Mouse (Mus musculus): ENCODE data around the gene Amfr. TPM values are rescaled to one million over a fixed set of nuclear protein-coding genes. Genes with fewer than 3 reads are reported as not detected.

Amfr gene
- polyA plus RNA-seq, 1 experiment from 2014 or later: 81.6 TPM

DNA sequence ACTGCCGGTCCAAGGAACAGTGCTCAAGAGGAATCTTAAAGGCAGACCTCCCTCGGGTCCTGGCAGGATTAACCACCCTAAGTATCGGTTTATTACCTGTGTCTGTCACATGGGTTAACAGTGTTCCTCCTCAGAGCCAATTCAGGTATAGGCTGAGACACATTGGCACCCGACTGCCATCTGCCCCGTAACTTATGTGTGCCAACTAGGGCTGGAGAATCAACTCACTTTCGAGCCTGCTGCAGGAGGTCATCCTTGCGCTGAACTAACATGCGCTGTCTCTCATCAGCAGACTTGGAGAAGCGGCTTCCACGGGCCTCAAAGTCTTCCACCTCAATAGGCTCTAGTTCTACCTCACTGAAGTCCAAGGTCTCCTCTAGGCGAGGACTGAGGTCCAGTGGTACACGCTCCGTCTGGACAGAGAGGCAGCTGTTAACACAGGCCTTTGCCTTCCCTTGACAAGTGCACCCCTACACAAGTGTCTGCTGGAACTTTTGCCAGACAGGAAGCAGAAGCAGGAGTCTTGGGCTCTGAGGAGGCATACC, 38.7 kb downstream of the Amfr start:
- ATAC-seq (ENCODE audit: low FRiP score, low TSS enrichment): no peak
- Histone ChIP-seq H3K4me3 (replicated peaks; ENCODE audit: low read depth, low read length) (no peak overlapping the region), H3K4me2 (ENCODE audit: low read length) (no peak overlapping the region), H3K4me1 (ENCODE audit: control insufficient read depth, insufficient read depth, low read length) (no peaks in the 10 kb centered on the region), H3K27ac (replicated peaks; ENCODE audit: low read depth, low read length) (no peak overlapping the region), H3K36me3 (ENCODE audit: control insufficient read depth, insufficient read depth, low read length) (peaks cover 60% of the 10 kb centered on the region), H3K27me3 (ENCODE audit: control insufficient read depth, insufficient read depth, low read length) (no peaks in the 10 kb centered on the region), H3K9me3 (ENCODE audit: control insufficient read depth, low read length) (no peaks in the 10 kb centered on the region), H3K9ac (replicated peaks; ENCODE audit: low read length) (no peak overlapping the region)
- 96% methylated on average over 13 of the region's 13 CpGs for WGBS
- no peak for DNase-seq

GRCm38 (mm10) chr8:93972971-93973734, 39.5 kb downstream of the Amfr start:
- Histone ChIP-seq H3K27ac (replicated peaks; ENCODE audit: low read depth, low read length) (no peak overlapping the region), H3K9ac (replicated peaks; ENCODE audit: low read length) (no peak overlapping the region), H3K4me3 (replicated peaks; ENCODE audit: low read depth, low read length) (no peak overlapping the region), H3K4me2 (ENCODE audit: low read length) (no peak overlapping the region), H3K9me3 (ENCODE audit: control insufficient read depth, low read length) (no peaks in the 10 kb centered on the region), H3K36me3 (ENCODE audit: control insufficient read depth, insufficient read depth, low read length) (peaks cover 59% of the 10 kb centered on the region), H3K27me3 (ENCODE audit: control insufficient read depth, insufficient read depth, low read length) (no peaks in the 10 kb centered on the region), H3K4me1 (ENCODE audit: control insufficient read depth, insufficient read depth, low read length) (no peaks in the 10 kb centered on the region)
- 87% methylated on average over 14 of the region's 14 CpGs for WGBS
- no peak for DNase-seq
- ATAC-seq (ENCODE audit: low FRiP score, low TSS enrichment): no peak

GRCm38 (mm10) chr8:93972211-93972610, 40.4 kb downstream of the Amfr start:
- ATAC-seq (ENCODE audit: low FRiP score, low TSS enrichment) (no peak), DNase-seq (no peak)
- H3K4me2 ChIP-seq (ENCODE audit: low read length): no peak overlapping the region
- 81% methylated on average over 5 of the region's 5 CpGs for WGBS
- no peaks in the 10 kb centered on the region for H3K27me3 ChIP-seq (ENCODE audit: control insufficient read depth, insufficient read depth, low read length)
- peaks cover 59% of the 10 kb centered on the region for H3K36me3 ChIP-seq (ENCODE audit: control insufficient read depth, insufficient read depth, low read length)
- H3K9ac ChIP-seq (replicated peaks; ENCODE audit: low read length): no peak overlapping the region
- 0 out of 2 replicates have a peak overlapping the region, but pooled peaks have one; percentile 26 for H3K27ac ChIP-seq (replicated peaks; ENCODE audit: low read depth, low read length)
- no peak overlapping the region for H3K4me3 ChIP-seq (replicated peaks; ENCODE audit: low read depth, low read length)
- H3K4me1 ChIP-seq (ENCODE audit: control insufficient read depth, insufficient read depth, low read length): no peaks in the 10 kb centered on the region
- no peaks in the 10 kb centered on the region for H3K9me3 ChIP-seq (ENCODE audit: control insufficient read depth, low read length)

GRCm38 (mm10) chr8:93971451-93971850, 41.2 kb downstream of the Amfr start:
- Histone ChIP-seq H3K4me2 (ENCODE audit: low read length) (no peak overlapping the region), H3K9me3 (ENCODE audit: control insufficient read depth, low read length) (no peaks in the 10 kb centered on the region), H3K9ac (replicated peaks; ENCODE audit: low read length) (no peak overlapping the region), H3K36me3 (ENCODE audit: control insufficient read depth, insufficient read depth, low read length) (peaks cover 63% of the 10 kb centered on the region), H3K27ac (replicated peaks; ENCODE audit: low read depth, low read length) (no peak overlapping the region), H3K4me3 (replicated peaks; ENCODE audit: low read depth, low read length) (no peak overlapping the region), H3K4me1 (ENCODE audit: control insufficient read depth, insufficient read depth, low read length) (no peaks in the 10 kb centered on the region), H3K27me3 (ENCODE audit: control insufficient read depth, insufficient read depth, low read length) (no peaks in the 10 kb centered on the region)
- ATAC-seq (ENCODE audit: low FRiP score, low TSS enrichment) (no peak), DNase-seq (no peak)
- WGBS: 94% methylated on average over 10 of the region's 10 CpGs

GRCm38 (mm10) chr8:93969626-93970340, 42.9 kb downstream of the Amfr start:
- H3K4me2 ChIP-seq (ENCODE audit: low read length): no peak overlapping the region
- no peaks in the 10 kb centered on the region for H3K9me3 ChIP-seq (ENCODE audit: control insufficient read depth, low read length)
- no peak overlapping the region for H3K27ac ChIP-seq (replicated peaks; ENCODE audit: low read depth, low read length)
- no peak for ATAC-seq (ENCODE audit: low FRiP score, low TSS enrichment)
- H3K4me3 ChIP-seq (replicated peaks; ENCODE audit: low read depth, low read length): no peak overlapping the region
- no peaks in the 10 kb centered on the region for H3K27me3 ChIP-seq (ENCODE audit: control insufficient read depth, insufficient read depth, low read length)
- 83% methylated on average over 7 of the region's 7 CpGs for WGBS
- peaks cover 67% of the 10 kb centered on the region for H3K36me3 ChIP-seq (ENCODE audit: control insufficient read depth, insufficient read depth, low read length)
- no peaks in the 10 kb centered on the region for H3K4me1 ChIP-seq (ENCODE audit: control insufficient read depth, insufficient read depth, low read length)
- no peak for DNase-seq
- H3K9ac ChIP-seq (replicated peaks; ENCODE audit: low read length): no peak overlapping the region

DNA sequence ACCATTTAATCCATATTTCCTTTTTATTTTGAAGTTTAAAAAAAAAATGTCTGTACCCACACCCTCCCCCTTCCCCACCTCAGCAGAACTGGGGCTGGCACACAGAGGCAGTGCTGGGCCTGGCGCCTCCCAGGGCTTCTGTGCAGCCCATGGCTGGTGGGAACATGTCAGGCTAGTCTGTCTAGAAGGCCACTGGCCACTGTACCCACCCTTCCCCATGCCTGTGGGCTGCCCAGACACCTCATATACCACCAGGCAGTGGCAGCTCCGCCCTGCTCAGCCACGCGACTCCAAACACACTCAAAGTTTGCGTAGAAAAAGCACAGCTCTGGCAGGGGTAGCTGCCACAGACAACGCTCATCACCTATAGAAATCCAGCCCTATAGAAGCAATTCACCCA, 44.3 kb downstream of the Amfr start:
- H3K9me3 ChIP-seq (ENCODE audit: control insufficient read depth, low read length): no peaks in the 10 kb centered on the region
- H3K4me3 ChIP-seq (replicated peaks; ENCODE audit: low read depth, low read length): no peak overlapping the region
- no peak overlapping the region for H3K4me2 ChIP-seq (ENCODE audit: low read length)
- DNase-seq (no peak), ATAC-seq (ENCODE audit: low FRiP score, low TSS enrichment) (no peak)
- peaks cover 67% of the 10 kb centered on the region for H3K36me3 ChIP-seq (ENCODE audit: control insufficient read depth, insufficient read depth, low read length)
- no peak overlapping the region for H3K27ac ChIP-seq (replicated peaks; ENCODE audit: low read depth, low read length)
- no peaks in the 10 kb centered on the region for H3K4me1 ChIP-seq (ENCODE audit: control insufficient read depth, insufficient read depth, low read length)
- H3K27me3 ChIP-seq (ENCODE audit: control insufficient read depth, insufficient read depth, low read length): no peaks in the 10 kb centered on the region
- no peak overlapping the region for H3K9ac ChIP-seq (replicated peaks; ENCODE audit: low read length)
- WGBS: 84% methylated on average over 6 of the region's 6 CpGs

DNA sequence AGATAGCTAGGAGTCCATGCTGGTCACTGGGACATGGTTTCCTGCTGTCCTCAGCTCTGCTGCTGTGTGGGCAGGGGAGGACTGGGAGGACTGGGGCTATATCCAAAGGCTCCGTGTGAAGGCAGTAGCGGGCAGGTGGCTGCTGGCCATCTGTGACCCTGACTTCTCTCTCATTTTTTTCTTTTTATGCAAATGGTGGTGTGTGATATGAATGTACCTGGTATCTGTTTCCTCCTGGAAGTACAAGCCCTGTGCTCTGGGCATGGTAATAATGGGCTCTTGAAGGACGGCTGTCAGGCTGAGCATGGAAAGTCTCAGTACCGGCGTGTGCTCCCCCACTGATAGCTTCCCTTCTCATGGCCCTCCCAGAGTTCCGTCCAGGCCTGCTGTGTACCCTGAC, 51.7 kb downstream of the Amfr start:
- ATAC-seq (ENCODE audit: low FRiP score, low TSS enrichment) (no peak), DNase-seq (no peak)
- Histone ChIP-seq H3K4me3 (replicated peaks; ENCODE audit: low read depth, low read length) (no peak overlapping the region), H3K27me3 (ENCODE audit: control insufficient read depth, insufficient read depth, low read length) (no peaks in the 10 kb centered on the region), H3K4me1 (ENCODE audit: control insufficient read depth, insufficient read depth, low read length) (no peaks in the 10 kb centered on the region), H3K27ac (replicated peaks; ENCODE audit: low read depth, low read length) (no peak overlapping the region), H3K9ac (replicated peaks; ENCODE audit: low read length) (no peak overlapping the region), H3K9me3 (ENCODE audit: control insufficient read depth, low read length) (no peaks in the 10 kb centered on the region), H3K36me3 (ENCODE audit: control insufficient read depth, insufficient read depth, low read length) (peaks cover 83% of the 10 kb centered on the region), H3K4me2 (ENCODE audit: low read length) (no peak overlapping the region)
- WGBS: 89% methylated on average over 6 of the region's 6 CpGs

- no peak for ATAC-seq (ENCODE audit: low FRiP score, low TSS enrichment)
- WGBS: 88% methylated on average over 9 of the region's 9 CpGs
- no peak for DNase-seq
Observed at GRCm38 (mm10) chr8:93958402-93958801, 54.2 kb downstream of the Amfr start.

More at GRCm38 (mm10) chr8:93958402-93958801, 54.2 kb downstream of the Amfr start:
- H3K27me3 ChIP-seq (ENCODE audit: control insufficient read depth, insufficient read depth, low read length): no peaks in the 10 kb centered on the region
- no peaks in the 10 kb centered on the region for H3K9me3 ChIP-seq (ENCODE audit: control insufficient read depth, low read length)
- H3K4me1 ChIP-seq (ENCODE audit: control insufficient read depth, insufficient read depth, low read length): no peaks in the 10 kb centered on the region
- no peak overlapping the region for H3K4me2 ChIP-seq (ENCODE audit: low read length)
- peaks cover 83% of the 10 kb centered on the region for H3K36me3 ChIP-seq (ENCODE audit: control insufficient read depth, insufficient read depth, low read length)
- H3K4me3 ChIP-seq (replicated peaks; ENCODE audit: low read depth, low read length): no peak overlapping the region
- no peak overlapping the region for H3K9ac ChIP-seq (replicated peaks; ENCODE audit: low read length)
- H3K27ac ChIP-seq (replicated peaks; ENCODE audit: low read depth, low read length): no peak overlapping the region

All from midbrain, embryonic 14.5 days (tissue).